Mouse (Mus musculus) neural tube, embryonic 11.5 days (tissue): ENCODE measurements around the gene Hoxb9. TPM values are rescaled to one million over a fixed set of nuclear protein-coding genes. Genes with fewer than 3 reads are reported as not detected.

Experiments used
- ATAC-seq: fragments of 200-750 bp; cut with Nextera tagmentation; 2 replicates; pipeline ENCODE4 v1.8.0; 2017; ENCODE audit warnings: moderate number of reproducible peaks, mild to moderate bottlenecking, moderate TSS enrichment, moderate library complexity; ENCODE audit not compliant: insufficient read depth, low FRiP score, low TSS enrichment
- DNase-seq: peaks from one replicate; pipeline ENCODE4 v3.0.0-alpha.2; 2015; ENCODE audit warnings: low spot score
- H3K27ac ChIP-seq: fragments of 300-500 bp; sonication (generic); 2 replicates; pipeline ENCODE4 v1.5.1; 2014; ENCODE audit warnings: low read depth, mild to moderate bottlenecking, low read length
- H3K27me3 ChIP-seq: fragments of 300-500 bp; sonication (generic); 2 replicates; pipeline ENCODE4 v1.6.1; 2014; ENCODE audit warnings: mild to moderate bottlenecking, low read length, mixed read lengths; ENCODE audit not compliant: control insufficient read depth, insufficient read depth
- H3K36me3 ChIP-seq: fragments of 300-500 bp; sonication (generic); 2 replicates; pipeline ENCODE4 v1.6.1; 2014; ENCODE audit warnings: mild to moderate bottlenecking, low read length, moderate library complexity, mixed read lengths; ENCODE audit not compliant: control insufficient read depth, insufficient read depth
- H3K4me1 ChIP-seq: fragments of 300-500 bp; sonication (generic); 2 replicates; pipeline ENCODE4 v1.6.1; 2014; ENCODE audit warnings: low read length, mixed read lengths; ENCODE audit not compliant: control insufficient read depth, insufficient read depth
- H3K4me2 ChIP-seq: fragments of 300-500 bp; sonication (generic); 2 replicates; pipeline ENCODE4 v1.6.1; 2014; ENCODE audit warnings: low read depth, mild to moderate bottlenecking, moderate library complexity
- H3K4me3 ChIP-seq: fragments of 300-500 bp; sonication (generic); 2 replicates; pipeline ENCODE4 v1.5.1; 2014; ENCODE audit warnings: low read depth, low read length
- H3K9ac ChIP-seq: fragments of 300-500 bp; sonication (generic); 2 replicates; pipeline ENCODE4 v1.6.1; 2014; ENCODE audit warnings: mild to moderate bottlenecking, low read length
- H3K9me3 ChIP-seq: fragments of 300-500 bp; sonication (generic); 2 replicates; pipeline ENCODE4 v1.6.1; 2016; ENCODE audit warnings: low read length; ENCODE audit not compliant: control insufficient read depth
- WGBS: fragments of 180-500 bp; shearing (Covaris S2); extraction: QIAGEN DNeasy Blood & Tissue Kit; methylation state at CpG from one replicate; pipeline ENCODE4 v1.1.7; 2014; 5-methylcytosine and 5-hydroxymethylcytosine counted together
- polyA plus RNA-seq: library from polyadenylated mRNA; unstranded; fragments of >200 nt; fragmentation: Nextera tagmentation; extraction: Ambion mirVana; gene quantifications from 2 replicates; pipeline ENCODE4 v1.2.1, GENCODE M21; 2014

The Hoxb9 gene
- polyA plus RNA-seq, 1 experiment from 2014 or later, result 67.9 TPM

DNA sequence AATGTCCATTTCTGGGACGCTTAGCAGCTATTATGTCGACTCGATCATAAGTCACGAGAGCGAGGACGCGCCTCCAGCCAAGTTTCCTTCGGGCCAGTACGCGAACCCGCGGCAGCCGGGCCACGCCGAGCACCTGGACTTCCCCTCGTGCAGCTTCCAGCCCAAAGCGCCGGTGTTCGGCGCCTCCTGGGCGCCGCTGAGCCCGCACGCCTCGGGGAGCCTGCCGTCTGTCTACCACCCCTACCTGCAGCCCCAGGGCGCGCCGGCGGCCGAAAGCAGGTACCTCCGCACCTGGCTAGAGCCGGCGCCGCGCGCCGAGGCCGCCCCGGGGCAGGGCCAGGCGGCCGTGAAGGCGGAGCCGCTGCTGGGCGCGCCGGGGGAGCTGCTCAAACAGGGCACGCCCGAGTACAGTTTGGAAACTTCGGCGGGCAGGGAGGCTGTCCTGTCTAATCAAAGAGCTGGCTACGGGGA, 319 bp downstream of the Hoxb9 start:
- ATAC-seq (0 out of 2 replicates have a peak, but pooled peaks have one; percentile 13), DNase-seq (peak; percentile 53)
- Histone ChIP-seq H3K36me3 (no peaks in the 10 kb centered on the region), H3K4me1 (peaks cover 34% of the 10 kb centered on the region), H3K4me2 (peak overlapping the region; percentile 100), H3K27me3 (peaks cover 2% of the 10 kb centered on the region), H3K9me3 (no peaks in the 10 kb centered on the region), H3K4me3 (peak overlapping the region; percentile 96), H3K27ac (peak overlapping the region; percentile 100), H3K9ac (peak overlapping the region; percentile 100)
- 0% methylated on average over 52 of the region's 52 CpGs for WGBS

DNA sequence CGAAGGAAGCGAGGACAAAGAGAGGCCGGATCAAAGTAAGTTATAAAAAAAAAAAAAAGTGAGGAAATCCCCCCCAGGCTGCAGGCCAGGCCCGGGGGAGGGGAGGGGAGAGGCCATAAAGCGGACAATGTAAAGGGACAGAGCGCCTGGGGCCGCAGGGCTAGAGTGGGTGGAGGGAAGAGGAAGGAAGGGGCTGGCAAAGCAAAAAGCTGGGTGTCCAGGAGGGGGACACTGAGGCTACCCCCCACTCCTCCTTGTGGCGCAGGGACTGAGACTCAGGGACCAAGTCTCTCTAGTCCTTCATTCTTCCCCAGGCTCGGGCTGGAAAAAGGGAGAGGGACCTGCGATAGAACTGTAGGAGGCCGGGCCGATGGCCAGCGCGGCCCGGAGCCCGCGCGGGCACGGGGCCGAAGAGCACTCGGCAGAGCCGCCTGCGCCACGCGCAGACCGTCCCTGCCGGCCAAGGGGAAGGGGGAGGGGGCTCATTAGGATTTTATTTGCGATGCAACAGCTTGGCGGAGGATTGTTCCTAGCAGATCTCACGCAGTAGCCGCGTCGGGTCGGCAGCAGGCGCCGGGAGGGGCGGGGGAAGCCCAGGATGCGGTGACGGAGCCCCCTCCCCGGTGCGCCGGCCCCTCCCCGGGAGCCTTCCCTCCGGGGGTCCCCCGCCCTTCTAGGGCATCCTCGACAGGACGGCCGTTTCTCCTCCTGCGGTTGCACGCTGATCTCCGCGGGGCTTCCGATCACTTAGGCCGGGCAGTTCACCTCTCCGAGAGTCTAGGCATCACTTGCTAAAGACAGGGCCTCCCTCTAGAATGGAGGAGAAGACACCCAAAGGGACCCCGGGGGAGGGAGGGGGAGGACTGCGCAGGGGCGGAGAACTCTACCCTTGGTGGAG, 1.0 kb downstream of the Hoxb9 start:
- under 1% methylated on average over 48 of the region's 58 CpGs for WGBS
- ATAC-seq, result 0 out of 2 replicates have a peak, but pooled peaks have one; percentile 16
- Histone ChIP-seq H3K4me2 (peak overlapping the region; percentile 100), H3K27me3 (peaks cover 2% of the 10 kb centered on the region), H3K27ac (peak overlapping the region; percentile 100), H3K36me3 (no peaks in the 10 kb centered on the region), H3K4me3 (peak overlapping the region; percentile 96), H3K9me3 (no peaks in the 10 kb centered on the region), H3K9ac (peak overlapping the region; percentile 100), H3K4me1 (peaks cover 34% of the 10 kb centered on the region)
- peak; percentile 55 for DNase-seq

DNA sequence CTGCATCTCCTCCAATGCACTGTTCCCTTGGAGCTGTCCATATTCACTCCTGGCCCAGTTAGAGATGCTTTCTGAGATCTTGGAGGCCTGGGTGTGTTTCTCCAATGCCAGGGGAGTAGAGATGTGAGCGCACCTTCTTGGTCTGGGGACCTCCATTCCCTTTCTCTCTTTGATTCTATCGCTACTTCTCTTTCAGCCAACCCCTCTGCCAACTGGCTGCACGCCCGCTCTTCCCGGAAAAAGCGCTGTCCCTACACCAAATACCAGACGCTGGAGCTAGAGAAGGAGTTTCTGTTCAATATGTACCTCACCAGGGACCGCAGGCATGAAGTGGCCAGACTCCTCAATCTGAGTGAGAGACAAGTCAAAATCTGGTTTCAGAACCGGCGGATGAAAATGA, 3.2 kb downstream of the Hoxb9 start:
- Histone ChIP-seq H3K4me1 (peaks cover 21% of the 10 kb centered on the region), H3K9ac (peak overlapping the region; percentile 100), H3K27ac (peak overlapping the region; percentile 100), H3K4me2 (peak overlapping the region; percentile 100), H3K9me3 (no peaks in the 10 kb centered on the region), H3K27me3 (peaks cover 2% of the 10 kb centered on the region), H3K36me3 (no peaks in the 10 kb centered on the region), H3K4me3 (peak overlapping the region; percentile 96)
- no peak for DNase-seq
- 11% methylated on average over 10 of the region's 10 CpGs for WGBS
- ATAC-seq, result no peak

DNA sequence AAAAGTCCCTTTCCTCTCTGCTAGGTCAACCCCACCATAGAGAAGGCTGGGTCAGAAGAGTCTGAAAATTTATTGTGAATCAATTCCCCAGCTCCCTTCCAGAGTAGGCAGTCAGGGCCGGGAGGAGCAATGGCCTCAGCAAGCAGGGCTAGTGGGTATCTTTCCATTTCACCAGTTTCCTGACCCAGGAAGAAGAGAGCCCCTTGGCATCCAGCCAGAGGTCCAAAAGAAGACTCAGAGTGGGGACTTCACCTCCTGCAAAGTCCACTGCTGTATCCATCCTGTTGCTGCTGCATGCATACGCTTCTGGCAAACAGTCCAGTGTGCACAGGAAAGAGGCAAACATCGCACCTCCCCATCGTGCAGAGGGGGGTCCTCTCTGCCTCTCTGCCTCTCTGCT, 4.6 kb downstream of the Hoxb9 start:
- Histone ChIP-seq H3K9me3 (no peaks in the 10 kb centered on the region), H3K36me3 (no peaks in the 10 kb centered on the region), H3K27me3 (peaks cover 2% of the 10 kb centered on the region), H3K4me1 (peaks cover 20% of the 10 kb centered on the region), H3K4me2 (peak overlapping the region; percentile 100), H3K27ac (peak overlapping the region; percentile 100), H3K4me3 (peak overlapping the region; percentile 96), H3K9ac (peak overlapping the region; percentile 100)
- DNase-seq, result no peak
- WGBS, result 8% methylated on average over 4 of the region's 4 CpGs
- no peak for ATAC-seq

DNA sequence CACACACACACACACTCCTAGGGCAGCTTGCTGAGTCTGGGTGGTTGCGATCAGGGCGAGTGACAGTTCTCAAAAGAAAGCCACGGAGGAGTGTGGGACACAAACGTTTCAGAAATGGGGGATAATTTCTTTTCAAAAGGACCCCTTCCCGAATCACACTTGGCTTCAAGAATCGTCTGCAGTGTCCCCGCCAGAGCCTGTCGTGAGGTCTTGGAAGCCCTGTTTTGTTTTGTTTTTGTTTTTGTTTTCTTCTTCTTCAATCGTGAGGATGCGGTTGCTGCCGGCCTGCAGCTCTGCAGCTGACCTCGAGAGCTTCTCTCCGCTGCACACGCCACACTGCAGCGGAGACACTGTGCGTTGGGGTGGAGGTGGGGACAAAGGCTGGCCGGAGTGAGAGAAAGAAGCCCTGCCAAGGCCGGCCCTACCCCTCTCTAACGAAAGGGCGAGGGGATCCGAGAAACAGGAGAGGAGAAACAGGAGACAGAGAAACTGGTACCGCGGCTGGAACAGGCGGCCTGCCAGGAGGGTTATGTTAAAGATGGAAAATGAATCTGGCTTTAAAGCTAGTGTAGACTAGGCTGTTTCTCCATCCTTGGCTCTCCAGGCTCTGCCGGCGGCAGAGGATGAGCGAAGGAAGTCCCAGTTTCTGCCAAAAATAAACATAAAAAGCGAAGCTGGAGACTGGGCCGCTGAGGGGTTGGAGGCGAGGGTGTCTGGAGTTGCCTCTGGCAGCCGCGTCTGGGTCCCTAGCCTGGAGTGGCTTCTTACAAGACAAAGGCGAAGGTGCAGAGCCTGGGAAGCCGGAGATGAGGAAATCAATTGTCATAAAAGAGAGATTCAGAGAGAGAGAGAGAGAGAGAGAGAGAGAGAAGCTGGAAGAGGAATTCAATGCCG, 6.1 kb downstream of the Hoxb9 start:
- Histone ChIP-seq H3K27ac (peak overlapping the region; percentile 100), H3K27me3 (peaks cover 5% of the 10 kb centered on the region; the same call in 1 of the 2 replicates), H3K36me3 (no peaks in the 10 kb centered on the region), H3K4me1 (peaks cover 23% of the 10 kb centered on the region), H3K9ac (peak overlapping the region; percentile 100), H3K4me3 (peak overlapping the region; percentile 96), H3K4me2 (peak overlapping the region; percentile 100), H3K9me3 (no peaks in the 10 kb centered on the region)
- ATAC-seq, result no peak
- 1% methylated on average over 35 of the region's 35 CpGs for WGBS
- DNase-seq, result no peak

DNA sequence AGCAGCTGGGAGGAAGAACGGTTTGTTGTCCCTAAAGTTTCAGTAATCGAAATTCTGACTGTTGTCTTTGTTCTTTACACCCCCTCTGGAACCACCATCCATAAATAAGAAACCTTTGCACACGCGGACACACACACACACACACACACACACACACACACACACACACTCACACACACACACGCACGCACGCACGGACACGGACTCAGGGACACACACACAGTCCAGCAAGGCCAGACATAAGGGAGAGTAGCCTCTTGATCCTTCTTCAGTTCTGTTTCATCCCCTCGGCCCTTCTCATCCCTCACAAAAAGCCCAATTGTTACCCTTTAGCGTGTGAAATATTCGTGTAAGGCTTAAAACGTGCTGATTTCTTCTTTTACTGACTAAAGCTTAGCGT, 7.1 kb downstream of the Hoxb9 start:
- peak overlapping the region; percentile 96 for H3K4me3 ChIP-seq
- peak overlapping the region; percentile 100 for H3K9ac ChIP-seq
- H3K27ac ChIP-seq, result peak overlapping the region; percentile 100
- peaks cover 5% of the 10 kb centered on the region; the same call in 1 of the 2 replicates for H3K27me3 ChIP-seq
- H3K9me3 ChIP-seq, result no peaks in the 10 kb centered on the region
- DNase-seq (no peak), ATAC-seq (no peak)
- peak overlapping the region; percentile 100 for H3K4me2 ChIP-seq
- no peaks in the 10 kb centered on the region for H3K36me3 ChIP-seq
- WGBS, result 3% methylated on average over 14 of the region's 14 CpGs
- peaks cover 23% of the 10 kb centered on the region for H3K4me1 ChIP-seq

DNA sequence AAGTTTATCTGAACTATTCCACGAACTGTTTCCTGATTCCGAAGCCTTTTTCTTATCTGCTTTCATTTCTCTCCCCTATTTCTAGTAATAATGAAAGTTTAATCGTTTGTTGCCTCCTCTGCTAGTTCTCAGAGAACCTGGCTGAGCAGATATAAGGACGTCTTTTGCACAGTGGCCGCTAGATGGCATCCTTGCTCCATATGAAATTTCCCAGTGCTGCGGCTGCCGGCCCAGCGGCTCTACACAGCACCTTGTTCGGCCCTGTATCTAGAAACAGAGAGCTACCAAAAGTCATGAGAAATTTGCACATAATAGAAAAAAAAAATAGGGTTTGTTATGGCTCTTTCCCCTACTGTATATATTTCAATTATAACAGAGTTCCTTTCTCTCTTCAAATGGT, 7.5 kb downstream of the Hoxb9 start:
- H3K4me1 ChIP-seq, result peaks cover 23% of the 10 kb centered on the region
- peaks cover 5% of the 10 kb centered on the region; the same call in 1 of the 2 replicates for H3K27me3 ChIP-seq
- H3K27ac ChIP-seq, result peak overlapping the region; percentile 100
- H3K4me3 ChIP-seq, result peak overlapping the region; percentile 96
- H3K36me3 ChIP-seq, result no peaks in the 10 kb centered on the region
- DNase-seq (peak; percentile 89), ATAC-seq (peak; percentile 56; the same call in 1 of the 2 replicates)
- under 1% methylated on average over 9 of the region's 9 CpGs for WGBS
- H3K4me2 ChIP-seq, result peak overlapping the region; percentile 100
- peak overlapping the region; percentile 100 for H3K9ac ChIP-seq
- H3K9me3 ChIP-seq, result no peaks in the 10 kb centered on the region

DNA sequence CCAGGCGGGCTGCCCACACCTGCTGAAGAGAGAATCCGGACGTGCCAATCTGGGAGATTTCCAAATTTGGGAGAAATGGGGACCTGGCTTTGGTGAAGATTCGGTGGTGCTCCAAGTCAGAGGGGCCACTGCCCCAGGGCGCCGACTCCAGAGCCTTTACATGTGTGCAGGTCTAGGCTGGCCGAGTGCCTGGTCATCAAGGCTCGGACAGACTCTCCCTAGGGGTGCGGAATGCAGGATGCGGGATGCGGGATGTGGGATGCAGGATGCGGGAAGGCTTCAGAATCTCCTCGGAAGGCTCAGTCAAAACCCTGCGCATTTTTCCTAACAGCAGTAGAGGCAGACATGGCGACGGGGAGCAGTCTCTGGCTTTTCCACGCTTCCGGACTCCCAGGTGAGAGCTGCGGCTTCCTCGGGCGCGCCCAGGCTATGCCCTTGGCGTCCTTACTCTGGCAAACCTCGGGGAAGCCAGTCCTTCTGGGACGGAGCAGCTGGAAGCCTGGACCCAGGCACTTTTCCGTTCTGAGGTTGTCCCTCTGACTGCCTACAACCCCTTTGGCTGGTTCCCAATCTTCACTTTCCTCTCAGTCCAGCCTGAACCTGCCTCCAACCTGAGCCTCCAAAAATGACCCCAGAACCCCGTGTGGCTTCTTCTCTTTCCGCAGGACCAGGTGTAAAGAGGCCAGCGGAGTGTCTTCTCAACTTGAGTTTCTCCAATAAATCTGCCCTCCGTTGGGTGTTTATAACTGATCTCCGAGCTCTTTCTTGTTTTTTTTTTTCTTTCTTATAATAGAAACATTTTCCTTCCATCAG, 8.4 kb downstream of the Hoxb9 start:
- Histone ChIP-seq H3K27me3 (peaks cover 5% of the 10 kb centered on the region; the same call in 1 of the 2 replicates), H3K9ac (peak overlapping the region; percentile 100), H3K4me3 (peak overlapping the region; percentile 96), H3K4me1 (peaks cover 23% of the 10 kb centered on the region), H3K36me3 (no peaks in the 10 kb centered on the region), H3K9me3 (no peaks in the 10 kb centered on the region), H3K4me2 (peak overlapping the region; percentile 100), H3K27ac (peak overlapping the region; percentile 100)
- no peak for DNase-seq
- WGBS, result 2% methylated on average over 28 of the region's 31 CpGs
- ATAC-seq, result no peak
